Mouse (Mus musculus) 416B (cell line): ENCODE data around the gene Srgap3.

Experiments used
- DNase-seq: peaks from one replicate; pipeline ENCODE4 v3.0.0; 2011; ENCODE audit warnings: low read depth

The Srgap3 gene

GRCm38 (mm10) chr6:112949220-112949619, 2.2 kb upstream of the Srgap3 start:
- no peak for DNase-seq

GRCm38 (mm10) chr6:112948416-112948815, 1.4 kb upstream of the Srgap3 start:
- DNase-seq: peak; percentile 59

- DNase-seq: no peak
Measured at GRCm38 (mm10) chr6:112946021-112946811, 850 bp downstream of the Srgap3 start.

DNA sequence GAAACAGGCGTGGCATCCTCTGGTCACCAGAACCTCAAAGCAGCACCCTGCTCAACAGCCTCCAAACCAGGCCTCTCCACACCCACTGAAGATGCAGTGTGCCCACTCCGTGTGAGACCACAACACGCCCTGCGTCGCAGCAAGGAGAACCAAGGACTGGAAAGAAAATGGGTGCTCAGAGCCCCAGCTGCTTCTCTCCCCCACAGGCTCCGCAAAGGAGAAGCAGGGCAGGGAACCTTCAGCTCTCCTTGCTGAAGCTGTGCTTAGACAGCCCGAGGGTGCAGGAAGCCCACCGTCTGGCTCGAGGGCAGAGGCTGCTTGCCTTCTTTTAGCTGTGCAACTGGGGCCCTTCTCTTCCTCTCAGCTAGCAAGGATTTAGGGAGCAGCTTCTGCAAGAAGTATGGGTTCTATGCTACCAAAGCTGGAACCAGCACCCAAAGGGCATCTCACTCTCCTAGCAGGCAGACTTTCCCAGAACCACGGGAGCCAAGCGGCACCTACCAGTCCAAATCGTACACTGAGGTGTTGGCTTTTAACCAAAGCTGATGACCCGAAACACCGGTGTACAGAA, 1.8 kb downstream of the Srgap3 start:
- no peak for DNase-seq

- DNase-seq: no peak
Measured at GRCm38 (mm10) chr6:112943596-112944245, 3.3 kb downstream of the Srgap3 start.

DNA sequence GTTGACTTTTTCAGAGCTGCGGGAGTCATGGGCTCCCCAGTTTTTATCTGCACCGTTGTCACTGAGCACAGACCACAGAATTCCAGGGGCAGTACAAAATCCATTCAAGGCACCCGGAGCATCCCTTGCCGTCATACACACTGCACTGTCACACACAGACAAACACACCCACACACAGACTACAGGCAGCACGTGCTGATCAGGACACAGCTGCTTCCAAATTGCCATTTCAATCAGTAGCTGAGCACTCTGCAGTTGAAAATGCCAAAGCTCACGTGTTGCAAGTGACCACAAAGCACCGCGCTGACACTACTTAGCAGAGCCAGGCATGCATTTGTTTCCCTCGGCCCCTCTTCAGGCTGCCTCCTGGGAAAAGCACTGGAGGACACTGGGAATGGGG, 7.8 kb downstream of the Srgap3 start:
- DNase-seq: no peak

DNA sequence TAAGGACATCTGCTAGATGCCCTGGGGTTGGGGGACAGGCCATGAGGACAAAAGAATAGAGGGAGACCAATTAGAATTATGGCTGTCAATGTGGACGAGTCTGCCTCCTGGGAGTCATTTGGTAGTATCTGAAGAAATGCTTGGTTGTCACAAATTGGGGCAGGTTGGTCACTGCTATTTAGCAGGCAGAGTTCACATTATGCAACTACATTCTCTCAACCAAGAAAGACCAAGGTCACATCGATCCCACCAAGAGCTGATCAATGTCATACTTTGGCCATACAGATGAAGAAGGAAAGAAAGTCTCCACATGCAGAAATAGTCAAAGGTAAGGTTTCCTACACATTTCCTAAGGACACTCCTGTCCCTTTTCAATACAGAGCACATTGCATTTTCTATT, 9.3 kb downstream of the Srgap3 start:
- DNase-seq: no peak

GRCm38 (mm10) chr6:112934501-112934900, 12.6 kb downstream of the Srgap3 start:
- no peak for DNase-seq

GRCm38 (mm10) chr6:112932611-112933010, 14.5 kb downstream of the Srgap3 start:
- no peak for DNase-seq

DNA sequence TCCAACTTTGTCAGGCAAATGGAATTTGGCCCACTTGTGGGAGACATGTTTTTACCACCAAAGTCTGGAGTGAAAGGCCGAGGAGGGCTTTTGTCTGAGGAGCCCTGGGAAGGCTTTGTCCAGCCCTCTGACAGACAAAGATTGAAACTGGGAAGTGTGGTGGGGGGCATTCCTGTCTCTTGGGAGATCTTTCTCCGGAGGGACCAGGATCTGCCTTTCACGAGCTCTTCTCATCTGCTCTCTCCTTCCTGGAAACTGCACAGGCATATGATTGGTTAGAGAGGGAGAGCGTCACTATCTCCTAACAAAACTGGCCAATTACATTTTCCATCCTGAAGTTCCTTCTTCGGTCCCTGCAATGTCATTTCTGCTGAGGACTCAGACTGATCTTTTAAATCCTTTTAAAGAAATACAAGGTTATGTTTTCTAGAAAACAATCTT, 17.0 kb downstream of the Srgap3 start:
- DNase-seq: peak; percentile 42

- peak; percentile 63 for DNase-seq
Measured at GRCm38 (mm10) chr6:112929291-112929984, 17.6 kb downstream of the Srgap3 start.

GRCm38 (mm10) chr6:112928841-112929240, 18.2 kb downstream of the Srgap3 start:
- DNase-seq: peak; percentile 5

- DNase-seq: no peak
Measured at GRCm38 (mm10) chr6:112927341-112927740, 19.7 kb downstream of the Srgap3 start.

GRCm38 (mm10) chr6:112926011-112926410, 21.1 kb downstream of the Srgap3 start:
- no peak for DNase-seq

- no peak for DNase-seq
Measured at GRCm38 (mm10) chr6:112925234-112925975, 21.7 kb downstream of the Srgap3 start.

GRCm38 (mm10) chr6:112924606-112925141, 22.4 kb downstream of the Srgap3 start:
- DNase-seq: no peak

DNA sequence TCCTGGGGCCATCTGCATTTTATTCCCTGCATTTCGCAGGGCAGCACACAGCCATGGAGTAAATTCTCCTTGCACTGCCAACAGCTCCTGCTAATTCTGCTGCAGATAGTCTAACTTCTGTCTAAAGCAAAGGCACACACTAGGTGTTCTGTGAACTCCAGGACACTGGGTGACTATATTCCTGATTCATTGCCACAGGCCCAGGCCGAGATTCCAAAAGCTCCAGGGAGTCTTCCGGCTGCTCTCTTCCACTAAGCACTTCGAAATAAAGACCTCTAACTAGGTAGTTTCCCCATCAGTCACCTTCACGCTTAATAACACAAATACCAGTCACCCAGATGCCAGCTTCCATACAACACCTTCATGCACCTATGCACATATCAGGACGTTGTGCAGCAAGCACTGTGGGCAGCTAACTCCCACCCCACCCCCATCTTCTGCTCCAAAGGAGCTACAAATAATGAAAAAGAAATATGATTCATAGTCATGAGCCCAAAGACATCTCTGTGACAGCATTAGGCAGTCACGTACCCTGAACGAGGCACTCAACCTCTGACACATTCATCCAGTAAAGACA, 26.4 kb downstream of the Srgap3 start:
- no peak for DNase-seq

DNA sequence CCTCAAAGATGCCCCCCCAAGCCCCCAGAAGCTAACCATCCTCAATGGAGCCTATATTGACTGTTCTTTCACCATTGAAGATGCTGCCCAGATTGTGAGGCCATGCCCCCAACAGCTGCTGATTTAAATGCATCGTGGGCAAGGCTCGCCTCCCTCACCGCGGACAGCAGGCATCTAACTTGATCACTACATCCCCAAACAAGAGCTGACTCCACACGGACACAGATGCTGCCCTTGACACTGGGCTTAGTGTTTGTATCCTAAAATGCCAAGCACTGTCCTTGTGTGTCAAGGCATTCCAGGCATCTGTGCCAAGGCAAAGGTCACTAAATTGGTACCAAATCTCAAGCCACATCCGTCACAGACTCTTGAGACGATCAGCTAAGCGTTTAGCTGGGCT, 29.3 kb downstream of the Srgap3 start:
- DNase-seq: no peak

- DNase-seq: no peak
Measured at GRCm38 (mm10) chr6:112916243-112916642, 30.8 kb downstream of the Srgap3 start.

GRCm38 (mm10) chr6:112912552-112912951, 34.5 kb downstream of the Srgap3 start:
- no peak for DNase-seq

- DNase-seq: no peak
Measured at GRCm38 (mm10) chr6:112909711-112910110, 37.4 kb downstream of the Srgap3 start.
